Mouse (Mus musculus): ENCODE measurements around the gene Mbd3.

The Mbd3 gene

DNA sequence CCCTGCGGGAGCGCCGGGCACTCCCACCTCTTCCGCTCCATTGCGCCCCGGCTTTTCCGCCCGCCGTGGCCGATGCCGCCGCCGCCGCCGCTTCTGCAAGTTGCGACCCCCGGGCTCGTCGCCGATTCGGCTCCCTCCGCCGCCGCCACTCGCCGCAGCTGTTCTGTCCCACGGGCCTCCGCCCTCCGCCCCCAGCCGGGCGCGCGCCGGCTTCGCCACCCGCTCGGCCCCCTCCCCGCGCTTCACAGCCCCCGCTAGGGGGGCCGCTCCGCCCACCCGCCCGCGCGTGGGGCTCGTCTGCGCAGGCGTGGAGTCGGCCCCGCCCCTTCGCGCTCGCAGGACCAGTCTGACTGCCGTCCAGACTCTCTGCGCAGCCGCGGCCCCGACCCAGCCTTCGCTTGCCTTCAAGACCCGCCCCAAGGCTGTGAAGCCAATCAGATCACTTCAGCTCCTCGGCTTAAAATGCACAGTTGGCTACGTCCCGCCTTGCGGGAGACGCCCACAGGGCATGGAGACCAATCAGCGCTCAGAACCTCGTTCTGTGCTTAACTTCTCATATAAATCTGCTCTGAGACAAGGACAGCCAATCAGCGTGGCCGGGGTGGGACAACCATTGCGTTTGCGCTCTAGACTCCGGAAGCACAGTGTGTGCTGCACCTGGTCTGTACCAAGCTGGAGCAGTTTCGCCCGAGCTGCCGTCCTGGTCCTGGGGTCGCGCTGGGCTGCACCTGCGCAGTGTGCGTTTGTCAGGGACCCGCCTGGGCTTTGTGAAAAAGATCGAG is at the start of gene Mbd3:
TSS of gene Mbd3 (minus strand) at position 360 of the 782 bp plus-strand sequence.
- DNase-seq: peak; percentile 100

DNA sequence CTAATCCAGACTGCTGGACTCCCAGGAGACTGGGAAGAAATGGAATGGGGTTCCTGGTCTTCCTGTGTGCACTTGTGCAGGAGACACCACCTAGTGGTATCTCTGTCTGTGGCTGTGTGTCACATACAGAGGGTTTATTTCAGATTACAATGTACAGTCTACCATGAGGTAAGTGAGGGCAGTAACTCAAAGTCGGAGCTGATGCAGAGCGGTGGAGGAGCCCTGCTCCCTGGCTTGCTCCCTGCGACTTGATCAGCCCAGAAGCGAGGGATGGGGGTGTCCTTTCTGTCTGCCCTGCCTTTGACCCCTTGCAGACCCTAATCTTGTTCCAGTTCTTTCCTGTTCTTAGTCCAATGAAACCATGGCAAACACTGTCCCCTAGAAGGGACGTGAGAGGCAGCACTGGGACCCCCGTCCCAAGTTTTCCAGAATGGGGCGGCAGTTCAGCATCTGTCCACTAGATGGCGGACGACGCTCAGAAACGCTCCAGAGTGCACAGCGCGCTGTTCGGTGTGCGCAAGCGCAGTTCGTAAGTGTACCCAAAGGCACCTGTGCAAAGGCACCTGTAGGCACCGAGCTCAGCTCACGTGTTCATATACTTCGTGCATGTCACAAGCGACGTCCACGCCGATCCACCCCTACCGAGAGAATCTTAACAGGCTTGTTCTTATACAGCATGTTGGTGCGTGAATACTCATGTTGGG is 46.7 kb upstream of the Mbd3 start:
- peak; percentile 89 for DNase-seq

DNA sequence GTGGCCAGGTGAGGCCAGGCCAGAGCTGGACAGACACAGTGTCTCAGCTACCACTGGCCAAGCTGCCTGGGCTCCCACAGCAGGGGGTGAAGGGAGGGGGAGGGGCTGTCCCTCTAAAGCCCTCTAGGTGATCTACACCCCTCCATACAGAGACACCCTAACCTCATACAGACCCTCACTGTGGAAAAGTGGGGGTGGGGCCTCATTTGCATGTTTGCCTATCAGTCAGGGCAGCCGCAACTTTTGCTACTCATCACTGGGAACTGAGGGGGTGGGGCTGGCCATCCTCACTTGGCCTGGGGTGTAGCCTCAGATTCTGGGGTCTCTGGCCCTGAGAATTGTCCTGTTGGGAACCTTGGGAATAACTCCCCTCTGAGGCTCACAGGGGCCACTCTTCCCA is 45.7 kb upstream of the Mbd3 start:
- DNase-seq: no peak

DNA sequence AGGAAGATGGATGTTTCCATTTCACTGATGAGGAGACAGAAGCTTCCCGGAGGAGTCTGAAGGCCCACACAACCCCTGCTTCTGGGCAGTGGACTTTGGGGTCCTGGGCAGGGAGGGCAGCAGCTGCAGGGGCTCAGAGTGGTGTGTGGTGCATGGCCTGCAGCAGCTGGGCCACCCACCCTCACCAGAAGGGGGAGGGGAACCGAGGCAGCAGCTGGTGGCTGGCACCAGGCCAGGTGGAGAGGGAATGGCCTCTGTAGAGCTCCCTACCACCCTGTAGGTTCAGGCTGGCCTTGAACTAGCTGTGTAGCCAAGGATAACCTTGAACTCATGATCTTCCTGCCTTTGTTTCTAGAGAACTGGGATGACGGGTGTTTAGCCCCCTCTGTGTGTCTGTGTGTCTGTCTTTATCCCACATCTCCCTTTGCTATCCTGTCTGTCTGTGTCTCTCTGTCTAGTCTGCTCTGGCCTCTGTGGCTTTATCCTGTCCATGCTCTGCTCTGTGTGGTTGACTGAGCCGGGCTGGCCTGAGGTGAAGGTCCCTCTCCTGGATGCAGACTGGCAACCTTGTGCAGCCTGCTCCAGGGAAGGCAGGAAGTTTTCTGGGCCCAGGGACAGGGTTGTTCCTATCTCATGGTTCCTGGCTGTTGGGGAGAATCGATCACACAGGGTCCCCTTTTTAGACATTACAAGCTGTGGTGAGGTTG is 45.1 kb upstream of the Mbd3 start:
- no peak for DNase-seq

DNA sequence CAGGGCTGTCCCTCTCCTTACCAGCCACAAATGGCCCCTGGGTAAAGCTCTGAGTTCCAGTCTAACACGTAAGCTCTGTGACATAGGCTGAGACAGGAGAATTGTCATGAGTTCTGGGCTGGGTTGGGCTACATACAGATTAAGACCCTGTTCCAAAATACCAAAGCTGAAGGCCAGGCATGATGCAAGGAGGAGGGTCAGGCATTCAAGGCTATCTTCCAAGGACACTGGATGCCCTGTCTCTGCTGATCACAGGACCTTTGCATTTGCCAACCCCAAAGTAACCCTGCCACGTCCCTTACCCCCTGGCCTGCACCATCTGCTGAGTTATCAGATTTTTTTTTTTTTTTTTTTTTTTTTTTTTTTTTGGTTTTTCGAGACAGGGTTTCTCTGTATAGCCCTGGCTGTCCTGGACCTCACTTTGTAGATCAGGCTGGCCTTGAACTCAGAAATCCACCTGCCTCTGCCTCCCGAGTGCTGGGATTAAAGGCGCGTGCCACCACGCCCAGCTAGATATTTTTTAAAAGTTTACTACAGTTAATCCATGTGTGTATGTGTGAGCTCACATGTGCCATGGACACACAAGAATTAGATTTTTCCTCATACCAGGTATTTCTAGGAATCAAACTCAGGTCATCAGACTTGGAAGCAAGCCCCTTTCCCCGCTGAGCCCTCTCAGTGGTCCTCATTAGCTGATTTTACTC is 44.4 kb upstream of the Mbd3 start:
- DNase-seq: no peak

DNA sequence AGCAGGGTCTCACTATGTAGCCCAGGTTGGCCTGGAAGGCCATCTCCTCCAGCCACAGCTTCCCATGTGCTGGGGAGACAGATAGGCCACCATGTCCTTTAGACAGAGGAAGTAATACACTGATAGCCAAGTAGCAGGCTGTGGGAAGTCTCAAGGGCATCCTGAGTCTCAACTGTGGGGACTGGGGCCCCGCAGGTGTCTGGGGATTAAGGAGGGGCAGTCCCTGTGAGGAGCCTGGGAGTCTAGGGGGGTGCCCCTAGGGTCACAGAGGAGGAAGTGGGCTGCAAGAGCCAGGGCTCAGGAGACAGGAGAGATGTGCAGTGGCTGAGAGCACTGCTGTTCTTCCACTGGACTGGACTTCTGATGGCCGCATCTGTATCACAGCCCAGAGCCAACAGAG is 43.6 kb upstream of the Mbd3 start:
- no peak for DNase-seq

DNA sequence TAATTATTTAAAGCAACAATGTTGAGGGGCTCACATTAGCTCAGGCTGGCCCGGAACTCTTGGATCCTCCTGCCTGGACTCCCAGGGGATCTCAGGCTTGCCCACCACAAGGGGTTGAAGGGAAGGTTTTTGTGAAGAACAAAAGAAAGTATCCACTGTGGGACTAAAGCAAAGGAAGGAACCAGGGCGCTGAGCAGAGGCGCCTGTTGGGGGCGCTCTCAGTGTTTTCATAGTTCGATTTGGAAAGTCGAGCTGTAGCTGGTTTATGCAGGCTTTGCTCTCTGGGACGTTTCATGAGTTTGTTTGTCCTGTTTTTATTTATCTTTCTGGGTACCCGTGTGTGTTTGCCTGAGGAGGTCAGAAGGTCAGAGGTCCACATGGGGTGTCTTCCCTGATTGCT is 42.2 kb upstream of the Mbd3 start:
- DNase-seq: no peak

DNA sequence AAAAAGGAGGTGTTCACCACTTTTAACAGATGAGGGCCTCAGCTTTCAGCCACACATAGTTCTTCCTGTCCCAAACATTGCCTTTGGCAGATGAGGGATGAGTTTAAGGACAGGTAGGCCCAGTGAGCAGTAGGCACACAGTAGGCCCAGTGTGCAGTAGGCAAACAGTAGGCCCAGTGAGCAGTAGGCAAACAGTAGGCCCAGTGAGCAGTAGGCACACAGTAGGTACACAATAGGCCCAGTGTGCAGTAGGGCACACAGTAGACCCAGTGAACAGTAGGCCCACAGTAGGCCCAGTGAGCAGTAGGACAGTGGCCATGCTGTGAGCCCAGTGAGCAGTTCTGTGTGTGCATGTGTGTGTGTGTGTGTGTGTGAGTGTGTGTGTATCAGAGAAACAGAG is 40.7 kb upstream of the Mbd3 start:
- DNase-seq: no peak

DNA sequence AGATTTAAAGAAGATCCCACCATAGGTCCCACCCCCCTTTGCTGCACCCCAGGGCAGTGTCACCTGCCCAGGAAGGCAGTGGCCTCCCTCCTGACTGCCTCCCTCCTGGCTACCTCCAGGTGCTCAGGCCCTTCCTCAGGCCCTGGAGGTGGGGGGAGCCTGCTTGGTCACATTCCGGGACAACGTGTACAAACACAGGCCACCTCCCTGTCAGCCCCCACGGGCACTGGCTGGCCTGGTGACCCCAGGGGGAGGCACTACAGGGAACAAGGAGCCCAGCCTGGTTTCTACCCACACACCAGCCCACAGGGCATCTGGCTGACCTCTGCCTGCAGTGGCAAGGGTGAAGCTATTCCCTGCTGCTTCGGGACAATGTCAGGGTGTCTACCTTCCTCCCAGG is 38.6 kb upstream of the Mbd3 start:
- no peak for DNase-seq

DNA sequence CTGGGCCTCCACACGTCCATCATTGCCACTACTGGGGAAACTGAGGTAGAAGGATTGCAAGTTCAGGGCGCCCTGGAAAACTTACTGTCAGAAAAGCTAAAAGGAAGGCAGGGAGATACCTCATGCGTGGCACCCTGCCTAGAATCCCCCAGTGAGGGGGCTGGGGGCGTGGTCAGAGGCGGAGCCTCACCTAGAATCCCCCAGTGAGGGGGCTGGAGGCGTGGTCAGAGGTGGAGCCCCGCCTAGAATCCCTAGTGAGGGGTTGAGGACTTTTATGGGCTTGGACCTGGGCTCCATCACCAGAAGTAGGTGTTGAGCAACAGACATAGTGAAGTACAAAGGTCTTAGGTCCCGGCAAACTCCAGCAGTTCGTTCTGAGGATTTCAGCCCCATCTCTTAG is 36.9 kb upstream of the Mbd3 start:
- DNase-seq: no peak

DNA sequence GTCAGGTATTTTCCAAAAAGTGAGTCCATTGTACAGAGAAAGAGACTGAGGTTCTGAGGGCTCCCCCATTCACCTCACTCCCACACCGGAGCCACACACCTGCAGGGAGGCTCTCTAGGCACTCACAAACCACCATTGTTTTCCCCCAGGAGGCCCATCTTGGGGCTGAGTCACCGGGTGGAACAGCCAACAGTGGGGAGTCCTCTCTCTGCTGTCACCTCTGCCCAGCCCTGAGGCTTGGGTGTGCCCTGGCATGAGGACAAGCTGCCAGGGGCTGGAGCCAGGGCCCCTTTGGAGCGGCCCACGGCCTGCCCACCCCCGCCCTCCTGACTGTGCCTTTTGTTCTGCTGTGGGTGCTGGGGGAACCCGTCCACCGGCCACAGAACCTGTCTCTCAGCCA is 36.4 kb upstream of the Mbd3 start:
- DNase-seq: no peak

DNA sequence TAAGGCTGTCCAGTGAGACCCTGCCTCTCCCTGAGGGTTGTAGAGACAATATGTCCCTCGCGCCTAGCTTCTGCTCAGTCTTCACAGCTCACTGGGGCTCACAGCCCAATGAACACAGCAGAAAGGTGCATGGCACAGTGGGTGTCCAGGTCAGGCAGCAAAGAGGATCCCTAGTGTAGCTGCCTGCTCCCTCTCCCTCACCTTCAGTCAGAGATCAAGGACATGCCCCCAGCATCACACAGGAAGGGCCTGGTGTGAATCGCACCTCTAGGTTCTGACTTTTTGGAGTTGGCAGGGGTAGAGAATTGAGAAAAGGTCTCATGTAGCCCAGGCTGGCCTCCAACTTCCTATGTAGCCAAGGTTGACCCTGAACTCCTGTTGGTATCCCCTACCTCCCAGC is 35.5 kb upstream of the Mbd3 start:
- DNase-seq: no peak

DNA sequence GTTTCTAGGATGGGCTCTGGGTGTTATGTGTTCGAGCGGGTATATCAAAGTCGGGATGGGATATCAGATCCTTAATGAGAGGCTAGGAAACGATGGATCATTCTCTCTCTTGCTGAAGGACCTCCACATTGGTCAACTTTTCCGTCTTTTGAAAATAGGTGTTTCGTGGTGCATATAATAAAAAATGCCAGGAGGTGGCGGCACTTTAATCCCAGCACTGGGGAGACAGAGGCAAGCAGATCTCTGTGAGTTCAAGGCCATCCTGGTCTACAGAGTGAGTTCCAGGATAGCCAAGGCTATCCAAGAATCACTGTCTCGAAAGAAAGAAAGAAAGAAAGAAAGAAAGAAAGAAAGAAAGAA is 34.9 kb upstream of the Mbd3 start:
- no peak for DNase-seq

DNA sequence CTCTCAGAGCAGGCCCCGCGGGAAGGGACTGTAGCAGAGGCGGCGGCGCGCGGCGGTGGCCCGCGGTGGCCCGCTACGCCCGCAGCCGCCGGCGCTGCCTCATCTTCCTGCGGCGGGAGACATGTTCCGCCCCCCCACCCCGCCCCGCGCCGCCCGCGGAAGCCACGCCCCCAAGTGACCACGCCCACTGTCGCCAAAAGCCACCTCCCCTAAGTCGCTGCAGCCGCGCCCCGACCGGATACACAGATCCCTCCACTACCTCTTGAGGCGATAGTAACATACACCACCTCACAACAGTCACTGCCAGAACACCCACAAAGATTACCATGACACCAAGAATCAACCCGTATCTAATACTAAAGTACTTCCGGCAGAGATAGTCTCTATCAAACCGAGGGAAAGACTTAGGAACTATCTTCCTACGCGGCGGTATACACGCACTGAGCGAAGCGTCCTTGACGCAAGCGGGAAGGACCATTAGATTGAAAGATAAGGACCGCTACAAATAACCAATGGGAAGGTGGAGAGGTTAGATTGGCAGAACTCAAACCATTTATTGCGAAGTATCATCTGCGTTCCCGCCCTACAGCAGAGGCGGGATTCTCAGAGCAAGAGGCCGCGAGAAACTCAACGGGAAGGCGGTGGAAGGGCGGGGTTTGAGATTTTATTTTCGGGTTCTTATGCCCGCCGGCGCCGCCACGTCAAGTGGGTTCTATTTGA is 34.3 kb upstream of the Mbd3 start, which contains the start of gene Tcf3:
TSS of gene Tcf3 (minus strand) at position 135 of the 720 bp plus-strand sequence.
- peak; percentile 98 for DNase-seq

DNA sequence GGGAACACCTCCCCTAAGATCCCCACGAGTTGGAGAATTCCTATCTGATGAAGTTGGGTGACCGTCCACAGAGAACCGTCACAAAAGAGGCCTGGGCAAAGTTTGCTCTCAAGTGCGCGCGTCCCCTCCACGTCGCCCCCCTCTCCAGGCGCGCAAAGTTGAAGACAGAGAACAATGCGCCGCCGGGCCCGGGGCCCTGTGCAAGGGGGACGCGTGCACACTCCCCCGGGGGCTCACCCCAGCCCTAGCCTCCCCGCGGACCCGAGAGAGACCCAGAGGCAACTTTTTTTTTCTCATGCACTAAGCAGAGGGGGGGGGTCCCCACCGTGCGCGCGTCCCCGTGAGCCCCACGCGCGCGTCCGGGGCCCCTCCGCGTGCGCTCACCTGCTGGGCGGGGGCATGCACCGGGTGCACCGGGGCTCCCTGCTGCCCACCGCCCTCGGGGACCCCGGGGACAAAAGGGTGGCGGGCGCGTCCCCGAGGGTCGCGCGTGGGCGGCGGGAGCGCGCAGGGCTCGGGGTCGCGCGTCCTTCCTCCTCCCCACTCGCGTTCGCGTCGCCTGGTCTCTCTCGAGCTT is 33.7 kb upstream of the Mbd3 start:
- peak; percentile 59 for DNase-seq

DNA sequence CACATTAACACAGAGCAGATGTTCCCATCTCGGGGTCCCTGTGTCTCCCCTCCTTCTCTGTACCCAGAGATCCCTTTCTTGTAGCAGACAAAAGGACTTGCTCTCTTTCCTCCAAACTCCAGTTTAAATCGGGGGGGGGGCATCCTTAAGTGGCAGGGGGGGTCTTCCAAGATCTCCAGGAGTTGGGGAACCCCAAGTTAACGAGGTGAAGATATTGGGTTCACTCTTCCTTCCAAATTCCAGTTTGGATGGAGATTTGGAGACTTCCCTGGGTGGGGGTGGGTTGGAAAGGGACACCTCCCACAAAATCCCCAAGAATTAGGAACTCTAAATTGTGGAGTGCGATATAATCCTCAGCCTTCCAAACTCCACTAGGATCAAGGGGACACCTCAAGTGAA is 33.0 kb upstream of the Mbd3 start:
- DNase-seq: no peak

DNA sequence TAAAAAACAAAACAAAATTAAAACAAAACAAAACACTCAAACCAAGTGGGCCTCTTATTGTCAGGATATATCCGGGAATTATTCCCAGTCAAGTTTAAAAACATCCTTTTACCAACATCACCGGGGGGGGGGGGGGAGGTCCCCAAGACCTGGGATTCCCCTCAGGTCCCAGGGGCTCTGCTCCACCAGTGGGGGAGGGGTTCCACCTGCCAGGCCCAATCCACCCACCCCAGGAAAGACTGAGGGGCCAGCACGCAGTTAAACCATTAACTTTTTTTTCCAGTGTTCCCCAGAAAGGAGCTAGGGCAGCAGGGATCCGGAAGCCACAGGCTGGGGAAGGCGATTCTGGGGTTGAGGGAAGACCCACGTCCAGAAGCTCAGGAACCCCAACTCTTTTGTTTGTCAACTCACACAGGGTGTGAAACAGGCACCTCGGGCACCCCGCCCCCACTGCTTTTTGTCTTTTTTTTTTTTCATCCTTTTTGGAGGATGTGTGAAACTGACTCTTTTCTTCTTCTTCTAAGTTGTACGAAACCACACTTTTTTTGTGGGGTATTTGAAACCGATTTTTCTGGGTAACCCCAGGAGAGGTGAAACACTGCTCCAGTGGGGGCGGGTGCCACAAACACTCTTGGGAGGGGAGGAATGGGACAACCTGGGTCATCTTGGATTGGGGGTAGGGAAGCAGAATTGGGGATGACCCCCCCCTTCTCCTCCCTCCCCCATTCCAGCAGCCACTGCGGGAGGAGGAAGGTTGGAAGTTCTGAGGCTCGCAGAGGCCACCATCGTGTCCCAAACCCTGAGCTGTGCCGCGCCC is 32.4 kb upstream of the Mbd3 start:
- DNase-seq: no peak

DNA sequence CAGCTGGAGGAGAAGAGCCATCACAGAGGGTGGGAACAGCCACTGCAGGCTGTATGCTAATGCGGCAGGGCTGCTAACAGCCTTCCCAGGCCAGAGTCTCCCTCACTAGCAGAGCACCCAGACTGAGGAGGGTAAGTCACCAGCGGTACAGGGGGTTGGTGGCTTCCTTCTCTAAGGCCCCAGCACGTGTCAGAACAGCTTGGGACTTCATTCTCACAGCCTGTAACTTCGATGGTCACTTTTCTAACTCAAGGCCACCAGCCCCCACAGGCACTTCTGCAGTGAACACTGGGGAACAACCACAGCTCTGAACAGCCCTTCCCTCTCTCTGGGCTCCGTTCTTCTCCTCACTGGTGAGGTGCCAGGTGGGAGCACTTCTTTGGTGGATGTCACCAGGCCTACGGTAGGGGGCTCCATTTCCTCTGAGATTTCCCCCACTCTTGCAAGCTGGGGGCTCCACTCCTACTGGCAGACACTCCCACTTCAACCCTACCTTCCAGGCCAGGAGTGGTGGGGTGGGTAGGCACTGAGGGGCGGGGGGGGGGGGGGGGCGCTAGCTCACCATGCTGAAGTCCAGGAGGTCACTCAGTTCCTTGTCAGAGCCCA is 31.1 kb upstream of the Mbd3 start:
- no peak for DNase-seq

DNA sequence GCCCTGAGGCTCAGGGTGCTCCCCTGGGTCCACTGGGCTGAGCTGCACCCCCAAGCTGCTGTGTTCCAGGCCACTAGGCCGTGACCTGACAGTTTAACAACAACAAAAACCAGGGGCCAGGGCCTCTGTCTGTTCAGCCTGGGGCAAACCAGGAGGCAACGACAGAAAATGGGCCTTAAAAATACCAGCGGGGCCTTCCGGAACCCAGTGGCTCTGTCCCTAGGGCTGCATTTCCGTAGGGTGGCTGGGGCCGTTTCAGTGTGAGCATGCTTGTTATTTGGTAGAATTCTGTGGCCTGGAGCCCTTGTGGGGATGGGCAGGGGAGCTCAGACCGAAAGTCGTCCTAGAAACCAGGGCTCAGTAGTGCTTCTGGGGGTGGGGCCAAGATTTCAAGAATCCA is 30.4 kb upstream of the Mbd3 start:
- no peak for DNase-seq

DNA sequence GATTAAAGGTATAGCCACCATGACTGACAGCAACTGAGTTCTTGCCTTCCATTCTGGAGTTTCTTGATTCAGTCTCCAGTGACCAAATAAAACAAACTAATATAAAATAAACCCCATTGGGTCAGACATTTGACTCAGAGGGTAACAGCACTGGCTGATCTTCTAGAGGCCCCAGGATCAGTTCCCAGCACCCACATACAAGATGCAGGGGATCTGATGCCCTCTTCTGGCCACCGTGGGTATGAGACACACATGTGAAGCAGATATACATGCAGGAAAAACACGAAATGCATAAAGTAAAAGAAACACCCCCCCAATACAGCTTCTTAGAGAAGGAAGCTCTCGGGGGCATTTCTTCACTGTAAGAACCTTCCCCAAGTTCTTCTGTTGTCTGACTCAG is 25.7 kb upstream of the Mbd3 start:
- no peak for DNase-seq

DNA sequence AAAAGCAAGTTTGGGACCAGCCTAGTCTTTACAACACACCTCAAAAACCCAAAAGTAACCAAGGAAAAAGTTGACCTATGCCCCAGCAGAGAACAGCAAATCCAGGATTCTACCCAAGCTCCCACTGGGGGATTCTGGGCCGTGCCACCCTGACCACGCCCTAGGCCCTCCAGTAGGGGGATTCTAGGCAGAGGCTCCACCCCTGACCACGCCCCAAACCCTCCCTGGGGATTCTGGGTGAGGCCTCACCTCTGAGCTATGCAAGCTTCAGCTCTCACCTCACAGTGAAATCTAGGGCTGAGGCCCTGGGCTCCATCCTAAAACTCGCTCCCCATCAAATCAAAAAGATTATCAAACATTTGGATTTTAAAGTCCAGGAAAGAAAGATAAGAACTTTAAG is 24.2 kb upstream of the Mbd3 start:
- DNase-seq: no peak
